Mouse (Mus musculus) CD8-positive naive resting alpha-beta T cell, adult 2 months (primary cell): ENCODE data around the gene Vkorc1l1.

Experiments
- DNase-seq, 2 experiments: peaks; one replicate each; pipeline ENCODE4 v3.0.0; 2022; ENCODE audit warnings: low read depth in 2 of 2, low spot score in 2 of 2

Vkorc1l1 gene

GRCm38 (mm10) chr5:130001356-130001987 is 59.7 kb downstream of the Vkorc1l1 start:
- no peak for DNase-seq

GRCm38 (mm10) chr5:130002301-130003146 is 60.8 kb downstream of the Vkorc1l1 start, which contains the start of gene Gusb:
Gusb (minus strand) TSS chr5:130003049.
- peak; percentile 25 to 38 for DNase-seq

GRCm38 (mm10) chr5:130003229-130003628 is 61.5 kb downstream of the Vkorc1l1 start:
- no peak for DNase-seq

- no peak for DNase-seq
Observed at GRCm38 (mm10) chr5:130007344-130007743, 65.6 kb downstream of the Vkorc1l1 start.

- DNase-seq = no peak
Observed at GRCm38 (mm10) chr5:130008034-130008590, 66.3 kb downstream of the Vkorc1l1 start.

- no peak for DNase-seq
Observed at GRCm38 (mm10) chr5:130009784-130010183, 68.0 kb downstream of the Vkorc1l1 start.

GRCm38 (mm10) chr5:130010961-130011360 is 69.2 kb downstream of the Vkorc1l1 start:
- DNase-seq = no peak

- no peak for DNase-seq
Observed at GRCm38 (mm10) chr5:130015104-130015503, 73.3 kb downstream of the Vkorc1l1 start.

GRCm38 (mm10) chr5:130019461-130019860 is 77.7 kb downstream of the Vkorc1l1 start:
- no peak for DNase-seq

GRCm38 (mm10) chr5:130021361-130021966 is 79.7 kb downstream of the Vkorc1l1 start:
- DNase-seq = no peak

GRCm38 (mm10) chr5:130022366-130022765 is 80.6 kb downstream of the Vkorc1l1 start:
- no peak for DNase-seq

- DNase-seq = no peak
Observed at GRCm38 (mm10) chr5:130023067-130023766, 81.4 kb downstream of the Vkorc1l1 start.

- peak; percentile 53 to 62 for DNase-seq
Observed at GRCm38 (mm10) chr5:130023767-130024539, 82.2 kb downstream of the Vkorc1l1 start.

- no peak for DNase-seq
Observed at GRCm38 (mm10) chr5:130027134-130027533, 85.4 kb downstream of the Vkorc1l1 start.

- DNase-seq = no peak
Observed at GRCm38 (mm10) chr5:130027696-130028095, 85.9 kb downstream of the Vkorc1l1 start.

GRCm38 (mm10) chr5:130029142-130029897 is 87.5 kb downstream of the Vkorc1l1 start, which contains the start of the genes Asl and Crcp:
Asl (minus strand) TSS chr5:130029247.
Crcp (plus strand) TSS chr5:130029290.
- peak; percentile 64 to 68 for DNase-seq

- DNase-seq = no peak
Observed at GRCm38 (mm10) chr5:130031410-130032390, 89.9 kb downstream of the Vkorc1l1 start.

- DNase-seq = no peak
Observed at GRCm38 (mm10) chr5:130033869-130034268, 92.1 kb downstream of the Vkorc1l1 start.
